Mouse (Mus musculus): ENCODE data around the gene Katnal1. TPM values are rescaled to one million over a fixed set of nuclear protein-coding genes. Genes with fewer than 3 reads are reported as not detected.

Katnal1 gene
- polyA plus RNA-seq (2014; fragmentation: Nextera tagmentation; extraction: Ambion mirVana) = 38.0 and 40.9 TPM in 2 replicates

GRCm38 (mm10) chr5:148929116-148929449, at the start of gene Katnal1:
Gene Katnal1, minus strand, starts transcription at chr5:148929320.
- Histone ChIP-seq H3K4me3 (replicated peaks; ENCODE audit: low read length) (peak within 1 kb of the TSS; percentile 70), H3K9me3 (ENCODE audit: control insufficient read depth, low read length) (no peaks in the 10 kb centered on the region), H3K36me3 (replicated peaks; ENCODE audit: control insufficient read depth, insufficient read depth) (0 out of 2 replicates have a peak, but pooled peaks cover 2% of the 10 kb centered on the region), H3K27me3 (ENCODE audit: control insufficient read depth, insufficient read depth, low read length) (no peaks in the 10 kb centered on the region), H3K9ac (peak within 1 kb of the TSS; percentile 81), H3K4me1 (replicated peaks; ENCODE audit: control insufficient read depth, insufficient read depth, low read length) (peaks cover 9% of the 10 kb centered on the region), H3K27ac (peak within 1 kb of the TSS; percentile 96), H3K4me2 (replicated peaks) (peak within 1 kb of the TSS; percentile 71)
- no peak for ATAC-seq (ENCODE audit: low FRiP score)
- DNase-seq (ENCODE audit: low spot score) = no peak
- WGBS = 1% methylated on average over 16 of the region's 16 CpGs

- 73% methylated on average over 18 of the region's 18 CpGs for WGBS
- no peak for ATAC-seq (ENCODE audit: low FRiP score)
These were observed 49.5 kb upstream of the Katnal1 start for GRCm38 (mm10) chr5:148978458-148979165.

GRCm38 (mm10) chr5:148977698-148978457, 48.8 kb upstream of the Katnal1 start:
- 33% methylated on average over 14 of the region's 14 CpGs for WGBS
- ATAC-seq (ENCODE audit: low FRiP score) (no peak), DNase-seq (ENCODE audit: low spot score) (no peak)
- Histone ChIP-seq H3K4me3 (replicated peaks; ENCODE audit: low read length) (no peak overlapping the region), H3K9ac (peak overlapping the region; percentile 22; the same call in 1 of the 2 replicates), H3K9me3 (ENCODE audit: control insufficient read depth, low read length) (no peaks in the 10 kb centered on the region), H3K4me1 (replicated peaks; ENCODE audit: control insufficient read depth, insufficient read depth, low read length) (no peaks in the 10 kb centered on the region), H3K27me3 (ENCODE audit: control insufficient read depth, insufficient read depth, low read length) (no peaks in the 10 kb centered on the region), H3K27ac (no peak overlapping the region), H3K36me3 (replicated peaks; ENCODE audit: control insufficient read depth, insufficient read depth) (no peaks in the 10 kb centered on the region), H3K4me2 (replicated peaks) (no peak overlapping the region)

More at GRCm38 (mm10) chr5:148978458-148979165, 49.5 kb upstream of the Katnal1 start:
- no peaks in the 10 kb centered on the region for H3K36me3 ChIP-seq (replicated peaks; ENCODE audit: control insufficient read depth, insufficient read depth)
- H3K4me3 ChIP-seq (replicated peaks; ENCODE audit: low read length) = no peak overlapping the region
- H3K4me1 ChIP-seq (replicated peaks; ENCODE audit: control insufficient read depth, insufficient read depth, low read length) = no peaks in the 10 kb centered on the region
- H3K9ac ChIP-seq = no peak overlapping the region
- DNase-seq (ENCODE audit: low spot score) = no peak
- H3K4me2 ChIP-seq (replicated peaks) = no peak overlapping the region
- H3K9me3 ChIP-seq (ENCODE audit: control insufficient read depth, low read length) = peaks cover 5% of the 10 kb centered on the region
- H3K27me3 ChIP-seq (ENCODE audit: control insufficient read depth, insufficient read depth, low read length) = no peaks in the 10 kb centered on the region
- no peak overlapping the region for H3K27ac ChIP-seq

DNA sequence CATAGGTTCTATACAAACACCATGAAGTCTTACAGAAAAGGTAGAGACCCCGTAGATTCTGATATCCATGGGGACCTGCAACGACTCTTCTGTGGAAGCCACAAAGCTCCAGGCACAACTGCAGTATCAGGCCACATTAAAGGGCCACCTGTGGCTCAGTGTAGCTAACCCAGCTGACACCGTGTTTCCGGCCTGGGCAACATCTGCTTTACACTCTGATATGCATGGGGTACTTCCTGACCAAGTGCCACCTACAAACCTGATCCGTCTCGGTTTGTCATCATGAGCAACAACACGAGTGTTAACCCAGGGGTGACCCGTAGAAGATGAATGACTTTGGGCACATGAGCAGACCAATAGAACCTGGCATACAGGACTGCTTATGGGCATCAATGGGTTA, 47.8 kb upstream of the Katnal1 start:
- H3K9ac ChIP-seq = no peak overlapping the region
- H3K4me1 ChIP-seq (replicated peaks; ENCODE audit: control insufficient read depth, insufficient read depth, low read length) = no peaks in the 10 kb centered on the region
- no peaks in the 10 kb centered on the region for H3K27me3 ChIP-seq (ENCODE audit: control insufficient read depth, insufficient read depth, low read length)
- H3K9me3 ChIP-seq (ENCODE audit: control insufficient read depth, low read length) = no peaks in the 10 kb centered on the region
- no peak overlapping the region for H3K4me3 ChIP-seq (replicated peaks; ENCODE audit: low read length)
- H3K27ac ChIP-seq = no peak overlapping the region
- no peak overlapping the region for H3K4me2 ChIP-seq (replicated peaks)
- no peaks in the 10 kb centered on the region for H3K36me3 ChIP-seq (replicated peaks; ENCODE audit: control insufficient read depth, insufficient read depth)
- 89% methylated on average over 8 of the region's 8 CpGs for WGBS
- ATAC-seq (ENCODE audit: low FRiP score) (no peak), DNase-seq (ENCODE audit: low spot score) (no peak)

GRCm38 (mm10) chr5:148975035-148975434, 45.9 kb upstream of the Katnal1 start:
- Histone ChIP-seq H3K4me2 (replicated peaks) (no peak overlapping the region), H3K27ac (no peak overlapping the region), H3K9ac (no peak overlapping the region), H3K9me3 (ENCODE audit: control insufficient read depth, low read length) (no peaks in the 10 kb centered on the region), H3K36me3 (replicated peaks; ENCODE audit: control insufficient read depth, insufficient read depth) (no peaks in the 10 kb centered on the region), H3K4me1 (replicated peaks; ENCODE audit: control insufficient read depth, insufficient read depth, low read length) (no peaks in the 10 kb centered on the region), H3K27me3 (ENCODE audit: control insufficient read depth, insufficient read depth, low read length) (no peaks in the 10 kb centered on the region), H3K4me3 (replicated peaks; ENCODE audit: low read length) (no peak overlapping the region)
- DNase-seq (ENCODE audit: low spot score) = no peak
- 94% methylated on average over 12 of the region's 12 CpGs for WGBS
- no peak for ATAC-seq (ENCODE audit: low FRiP score)

DNA sequence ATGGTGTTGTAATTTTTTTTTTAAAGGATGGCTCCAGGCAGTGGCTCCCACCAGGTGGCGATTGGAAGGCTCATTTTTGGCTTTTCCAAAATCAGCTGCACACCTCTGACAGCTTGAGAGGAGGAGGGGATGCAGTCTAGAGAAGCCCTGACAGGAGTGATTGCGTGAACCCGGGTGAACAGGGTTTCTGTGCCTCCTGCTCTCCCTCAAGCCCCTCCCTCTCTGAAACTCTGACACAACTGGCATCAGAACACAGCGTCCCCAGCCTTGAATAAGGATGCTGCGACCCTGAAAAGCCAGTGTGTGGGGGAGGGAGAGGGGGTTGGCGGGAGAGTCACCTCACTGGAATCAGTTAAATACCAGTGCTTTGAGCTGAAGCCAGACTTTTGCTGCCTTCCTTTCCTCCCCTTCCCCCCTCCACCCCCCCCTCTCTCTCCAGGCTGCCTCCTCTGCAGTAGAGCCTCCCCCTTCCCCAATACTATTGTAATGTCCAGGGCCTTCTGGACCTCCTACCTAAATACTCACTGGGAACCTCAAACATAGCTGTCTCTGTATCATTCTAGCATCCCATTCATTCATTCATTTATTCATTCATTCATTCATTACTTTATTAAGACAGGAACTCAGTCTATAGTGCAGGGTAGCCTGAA, 44.0 kb upstream of the Katnal1 start:
- Histone ChIP-seq H3K4me2 (replicated peaks) (no peak overlapping the region), H3K4me3 (replicated peaks; ENCODE audit: low read length) (no peak overlapping the region), H3K27me3 (ENCODE audit: control insufficient read depth, insufficient read depth, low read length) (no peaks in the 10 kb centered on the region), H3K9ac (no peak overlapping the region), H3K4me1 (replicated peaks; ENCODE audit: control insufficient read depth, insufficient read depth, low read length) (no peaks in the 10 kb centered on the region; the same call in 1 of the 2 replicates), H3K27ac (no peak overlapping the region), H3K9me3 (ENCODE audit: control insufficient read depth, low read length) (no peaks in the 10 kb centered on the region), H3K36me3 (replicated peaks; ENCODE audit: control insufficient read depth, insufficient read depth) (no peaks in the 10 kb centered on the region)
- no peak for DNase-seq (ENCODE audit: low spot score)
- ATAC-seq (ENCODE audit: low FRiP score) = peak; percentile 51; the same call in 1 of the 2 replicates
- 4% methylated on average over 6 of the region's 6 CpGs for WGBS

DNA sequence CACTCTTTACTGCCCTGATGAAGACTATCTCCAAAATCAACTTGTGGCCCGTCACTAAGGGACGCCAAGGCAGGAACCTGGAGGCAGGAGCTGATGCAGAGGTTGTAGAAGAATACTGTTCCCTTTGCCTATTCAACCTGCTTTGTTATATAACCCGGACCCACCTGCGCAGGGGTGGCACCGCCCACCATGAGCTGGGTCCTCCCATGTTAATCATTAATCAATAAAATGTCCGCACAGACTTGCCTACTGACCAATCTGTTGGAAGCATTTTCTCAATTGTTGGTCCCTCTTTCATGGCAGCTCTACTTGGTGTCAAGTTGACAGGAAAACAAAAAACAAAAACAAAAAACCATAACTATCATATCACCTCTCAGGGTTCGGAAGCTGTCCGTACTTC, 43.0 kb upstream of the Katnal1 start:
- H3K4me3 ChIP-seq (replicated peaks; ENCODE audit: low read length) = no peak overlapping the region
- no peak overlapping the region for H3K9ac ChIP-seq
- no peaks in the 10 kb centered on the region for H3K27me3 ChIP-seq (ENCODE audit: control insufficient read depth, insufficient read depth, low read length)
- WGBS = 90% methylated on average over 8 of the region's 8 CpGs
- no peaks in the 10 kb centered on the region; the same call in 1 of the 2 replicates for H3K4me1 ChIP-seq (replicated peaks; ENCODE audit: control insufficient read depth, insufficient read depth, low read length)
- no peak overlapping the region for H3K27ac ChIP-seq
- H3K4me2 ChIP-seq (replicated peaks) = no peak overlapping the region
- ATAC-seq (ENCODE audit: low FRiP score) (no peak), DNase-seq (ENCODE audit: low spot score) (no peak)
- no peaks in the 10 kb centered on the region for H3K9me3 ChIP-seq (ENCODE audit: control insufficient read depth, low read length)
- no peaks in the 10 kb centered on the region for H3K36me3 ChIP-seq (replicated peaks; ENCODE audit: control insufficient read depth, insufficient read depth)

DNA sequence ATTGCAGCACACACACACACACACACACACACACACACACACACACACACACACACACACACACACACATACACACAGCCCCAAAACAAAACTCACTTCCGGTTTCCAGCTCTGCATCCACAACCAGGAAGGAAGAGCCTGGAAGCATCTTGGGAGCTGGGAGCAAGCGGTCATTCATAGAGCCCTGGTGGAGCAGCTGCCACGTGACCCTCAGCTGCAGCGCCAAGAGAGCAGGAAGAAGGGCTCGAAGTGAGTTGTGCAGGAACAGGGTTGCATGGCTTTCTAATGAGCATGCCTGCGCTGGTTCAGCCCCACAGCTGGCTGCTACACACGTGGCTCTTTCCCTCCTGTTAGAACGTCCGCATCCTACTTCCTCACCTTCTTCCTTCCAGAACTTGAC, 40.5 kb upstream of the Katnal1 start:
- Histone ChIP-seq H3K4me2 (replicated peaks) (no peak overlapping the region), H3K27me3 (ENCODE audit: control insufficient read depth, insufficient read depth, low read length) (no peaks in the 10 kb centered on the region), H3K9ac (no peak overlapping the region), H3K4me1 (replicated peaks; ENCODE audit: control insufficient read depth, insufficient read depth, low read length) (peaks cover 19% of the 10 kb centered on the region), H3K36me3 (replicated peaks; ENCODE audit: control insufficient read depth, insufficient read depth) (no peaks in the 10 kb centered on the region), H3K27ac (no peak overlapping the region), H3K9me3 (ENCODE audit: control insufficient read depth, low read length) (no peaks in the 10 kb centered on the region), H3K4me3 (replicated peaks; ENCODE audit: low read length) (no peak overlapping the region)
- WGBS = 52% methylated on average over 9 of the region's 9 CpGs
- no peak for ATAC-seq (ENCODE audit: low FRiP score)
- DNase-seq (ENCODE audit: low spot score) = no peak

- peaks cover 19% of the 10 kb centered on the region for H3K4me1 ChIP-seq (replicated peaks; ENCODE audit: control insufficient read depth, insufficient read depth, low read length)
- H3K4me2 ChIP-seq (replicated peaks) = no peak overlapping the region
- no peak for ATAC-seq (ENCODE audit: low FRiP score)
- H3K4me3 ChIP-seq (replicated peaks; ENCODE audit: low read length) = no peak overlapping the region
- no peak for DNase-seq (ENCODE audit: low spot score)
- no peak overlapping the region for H3K9ac ChIP-seq
- no peak overlapping the region for H3K27ac ChIP-seq
- H3K27me3 ChIP-seq (ENCODE audit: control insufficient read depth, insufficient read depth, low read length) = no peaks in the 10 kb centered on the region
- WGBS = 74% methylated on average over 7 of the region's 7 CpGs
- H3K9me3 ChIP-seq (ENCODE audit: control insufficient read depth, low read length) = no peaks in the 10 kb centered on the region
- no peaks in the 10 kb centered on the region for H3K36me3 ChIP-seq (replicated peaks; ENCODE audit: control insufficient read depth, insufficient read depth)
These were observed 39.9 kb upstream of the Katnal1 start for GRCm38 (mm10) chr5:148968958-148969576.

All from hindbrain, embryonic 14.5 days (tissue).